Mouse (Mus musculus) thymus, postnatal 10 days (tissue): ENCODE results near the gene Cxadr.

Source experiments
- DNase-seq, 2 experiments: peaks; one replicate each; pipeline ENCODE4 v3.0.0; 2021; ENCODE audit warnings: low spot score in 2 of 2

Gene Cxadr

DNA sequence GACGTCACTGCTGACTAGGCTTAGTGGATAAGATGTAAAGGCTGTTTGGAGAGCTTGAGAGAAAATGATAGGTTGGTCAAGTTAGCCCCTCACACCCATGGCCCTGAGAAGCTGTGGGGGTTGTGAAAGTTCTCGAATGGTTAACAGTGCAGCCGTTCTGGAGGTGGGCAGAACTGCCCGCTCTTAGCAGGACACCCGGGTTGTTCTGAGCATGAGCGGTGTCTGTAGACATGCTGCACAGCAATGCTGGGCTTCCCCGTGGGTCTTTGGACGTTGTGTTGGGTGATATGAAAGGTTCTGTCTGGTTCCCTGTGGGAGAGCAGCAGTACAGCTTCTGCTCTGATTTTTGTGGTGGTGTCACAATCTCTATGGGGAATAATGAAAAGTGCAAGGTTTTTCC, 5.3 kb downstream of the Cxadr start:
- DNase-seq = no peak

DNA sequence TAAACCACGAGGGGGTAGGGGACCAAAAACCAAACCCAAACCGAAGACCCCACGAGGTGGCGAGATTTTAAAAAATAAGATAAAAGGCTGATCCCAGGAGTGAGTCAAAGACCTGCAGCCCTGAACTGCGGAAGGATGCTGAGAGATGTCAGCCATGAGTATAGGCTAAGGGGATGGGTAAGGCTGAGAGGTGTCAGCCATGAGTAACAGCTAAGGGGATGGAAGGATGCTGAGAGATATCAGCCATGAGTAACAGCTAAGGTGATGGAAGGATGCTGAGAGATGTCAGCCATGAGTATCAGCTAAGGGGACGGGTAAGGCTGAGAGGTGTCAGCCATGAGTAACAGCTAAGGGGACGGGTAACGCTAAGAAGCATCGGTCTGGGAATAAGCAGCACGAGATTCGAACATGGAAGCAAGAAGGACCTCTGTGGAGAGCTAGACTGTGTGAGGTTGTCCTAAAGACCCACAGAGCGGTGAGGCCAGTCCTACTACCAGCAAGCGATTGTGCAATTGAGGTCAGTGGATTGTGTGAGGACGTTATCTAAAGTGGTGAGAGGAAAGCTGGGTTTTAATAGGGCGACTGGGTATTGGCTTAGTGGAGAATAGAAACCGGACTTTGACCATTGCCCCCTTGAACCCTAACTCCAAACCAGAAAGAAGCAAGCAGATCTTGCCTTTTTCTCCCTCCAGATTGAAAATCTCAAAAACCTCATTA, 6.3 kb downstream of the Cxadr start:
- DNase-seq = no peak

DNA sequence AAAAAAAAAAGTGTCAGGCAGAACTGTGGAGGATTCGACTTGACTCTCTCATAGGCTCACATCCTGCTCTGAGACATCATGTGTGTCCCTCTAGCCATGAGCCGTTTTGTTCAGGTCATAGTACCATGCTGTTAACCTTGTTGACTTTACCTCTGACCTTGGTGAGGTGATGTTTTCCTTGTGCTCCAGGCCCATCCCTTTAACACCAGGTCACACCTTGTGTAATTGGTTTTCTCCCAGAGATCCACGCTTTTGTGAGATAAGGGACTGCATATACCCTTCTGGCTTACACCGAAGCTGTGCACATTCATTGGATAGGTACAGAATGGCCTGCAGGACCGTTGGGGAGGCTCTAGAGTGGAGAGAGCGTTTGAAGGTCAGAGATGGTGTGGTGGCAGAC, 8.0 kb downstream of the Cxadr start:
- DNase-seq = no peak

GRCm38 (mm10) chr16:78313135-78313887, 12.0 kb downstream of the Cxadr start:
- DNase-seq = no peak

- no peak for DNase-seq
Observed at GRCm38 (mm10) chr16:78314026-78314425, 12.7 kb downstream of the Cxadr start.

GRCm38 (mm10) chr16:78316849-78317248, 15.6 kb downstream of the Cxadr start:
- DNase-seq = peak in 1 of 2 experiments; percentile 43

GRCm38 (mm10) chr16:78317960-78318359, 16.7 kb downstream of the Cxadr start:
- no peak for DNase-seq

- DNase-seq = no peak
Observed at GRCm38 (mm10) chr16:78319711-78320110, 18.4 kb downstream of the Cxadr start.

- no peak for DNase-seq
Observed at GRCm38 (mm10) chr16:78321559-78321958, 20.3 kb downstream of the Cxadr start.

DNA sequence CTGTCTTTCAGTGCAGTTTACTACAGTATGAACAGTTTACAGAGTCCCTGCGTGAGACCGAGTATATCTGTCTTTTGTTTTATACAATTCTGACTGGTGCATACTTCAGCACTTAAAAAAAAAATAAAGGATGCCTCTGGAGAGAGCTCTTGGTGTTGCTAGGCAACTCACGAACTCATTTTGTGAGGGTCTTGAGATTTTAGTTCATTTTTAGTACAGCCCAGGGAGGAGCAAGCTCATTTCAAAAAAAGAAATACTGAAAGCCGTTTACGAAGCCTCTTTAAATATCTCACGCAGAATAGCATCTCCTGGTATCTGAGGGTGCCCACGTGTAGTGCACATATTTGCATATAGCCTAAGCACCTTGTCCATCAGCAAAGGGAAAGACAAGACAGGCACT, 20.9 kb downstream of the Cxadr start:
- DNase-seq = no peak

GRCm38 (mm10) chr16:78325972-78326848, 24.9 kb downstream of the Cxadr start:
- DNase-seq = no peak

GRCm38 (mm10) chr16:78327562-78327961, 26.3 kb downstream of the Cxadr start:
- no peak for DNase-seq

DNA sequence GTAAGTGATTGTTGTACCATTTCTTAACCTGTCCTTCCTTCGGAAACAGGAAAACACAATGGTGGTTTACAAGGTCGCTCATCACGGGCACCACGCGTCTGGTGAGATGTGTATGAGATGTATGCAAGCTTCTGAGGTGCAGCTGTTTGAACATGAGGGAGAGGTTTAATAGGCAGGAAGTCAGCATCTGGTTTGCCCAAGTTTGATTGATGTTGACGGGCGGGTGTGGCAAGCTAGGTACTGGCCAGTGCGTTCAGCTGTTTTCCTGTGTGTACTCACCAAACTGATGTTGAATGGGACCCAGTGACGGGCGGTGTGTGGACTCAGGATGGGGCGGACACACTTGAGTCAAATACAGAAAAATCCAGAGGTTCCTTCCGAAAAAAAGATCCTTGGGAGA, 26.7 kb downstream of the Cxadr start:
- DNase-seq = no peak

DNA sequence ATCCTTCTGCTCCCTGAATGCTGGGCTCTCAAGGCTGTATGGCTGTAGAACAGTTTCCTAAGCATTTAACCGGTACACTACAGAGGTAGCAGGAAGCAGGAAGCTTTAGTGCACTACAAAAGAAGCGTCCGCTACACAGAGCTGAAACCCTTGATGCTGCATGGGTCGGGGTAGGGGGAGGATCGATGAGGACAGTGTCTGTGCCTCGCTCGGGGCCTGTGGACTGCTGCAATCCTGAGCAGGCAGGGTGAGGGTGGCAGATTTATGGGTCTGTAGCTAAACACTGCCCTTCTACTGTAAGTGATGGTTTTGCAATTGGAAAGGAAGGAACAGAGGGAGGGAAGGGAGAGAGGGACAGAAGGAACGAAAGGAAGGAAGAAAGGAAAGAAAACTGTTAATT, 35.9 kb downstream of the Cxadr start:
- peak in 1 of 2 experiments; percentile 6 for DNase-seq

DNA sequence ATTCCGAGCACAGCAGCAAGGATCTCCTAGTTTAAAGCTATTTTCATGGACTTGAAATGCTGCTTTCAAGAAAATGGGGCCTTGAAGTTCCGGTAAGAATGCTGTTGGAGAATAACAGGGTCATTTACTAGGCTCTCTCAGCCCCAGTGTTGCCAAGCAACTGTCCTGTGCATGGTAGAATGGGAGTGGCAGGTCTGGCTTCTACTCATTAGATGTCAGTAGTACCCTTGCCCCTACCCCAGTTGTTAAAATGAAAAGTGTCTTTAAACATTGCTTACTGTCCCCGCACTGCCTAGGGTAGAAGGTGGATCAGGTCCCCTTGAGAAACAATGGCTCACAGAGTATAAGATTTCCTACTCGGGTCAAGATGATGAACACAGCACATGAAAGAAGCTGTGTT, 40.1 kb downstream of the Cxadr start:
- no peak for DNase-seq

DNA sequence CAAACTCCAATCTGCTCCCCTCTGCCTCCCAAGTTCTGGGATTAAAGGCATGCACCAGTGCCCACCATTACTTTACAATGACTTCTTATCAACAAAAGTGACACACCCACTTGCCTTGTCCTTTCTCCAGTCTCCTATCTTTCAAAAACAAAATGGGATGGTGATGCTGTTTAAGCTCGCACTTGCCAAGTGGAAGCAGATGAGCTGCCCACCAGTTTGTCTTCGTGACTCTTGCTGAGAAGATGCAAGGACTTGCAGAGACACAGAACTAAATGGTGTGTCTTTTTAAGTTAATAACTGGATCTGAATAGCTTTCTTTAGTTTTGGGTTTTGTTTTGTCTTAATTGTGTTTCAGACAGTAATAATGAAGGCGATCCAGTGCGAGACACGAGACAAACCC, 41.5 kb downstream of the Cxadr start:
- DNase-seq = no peak

- DNase-seq = no peak
Observed at GRCm38 (mm10) chr16:78343792-78344191, 42.5 kb downstream of the Cxadr start.

- no peak for DNase-seq
Observed at GRCm38 (mm10) chr16:78346662-78347327, 45.5 kb downstream of the Cxadr start.

DNA sequence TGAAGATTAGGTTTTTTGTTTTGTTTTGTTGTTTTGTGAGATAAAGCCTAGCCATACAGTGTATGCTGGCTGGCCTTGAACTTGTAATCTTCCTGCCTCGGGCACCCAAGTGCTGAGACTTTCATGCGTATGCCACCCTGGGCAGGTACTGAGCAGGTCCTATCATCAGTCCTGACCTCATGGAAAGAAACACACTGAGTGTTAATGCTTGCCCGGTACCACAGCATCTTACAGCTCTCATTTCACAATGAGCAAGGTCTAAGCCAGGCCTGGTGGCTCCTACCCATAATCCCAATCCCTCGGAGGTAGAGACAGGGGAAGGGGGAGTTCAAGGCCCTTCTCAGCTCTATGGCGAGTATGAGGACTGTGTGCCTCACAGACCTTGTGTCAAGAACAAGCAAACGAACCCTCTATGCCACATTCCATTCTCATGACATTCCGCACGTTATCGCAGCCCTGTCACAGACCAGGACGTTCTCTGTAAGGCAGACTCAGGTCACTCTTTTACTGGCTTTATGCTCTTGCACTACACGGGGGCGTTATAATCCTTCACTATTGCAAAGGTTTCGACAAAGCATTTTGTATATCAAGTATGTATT, 46.1 kb downstream of the Cxadr start:
- DNase-seq = no peak

GRCm38 (mm10) chr16:78357757-78358156, 56.5 kb downstream of the Cxadr start:
- no peak for DNase-seq

- no peak for DNase-seq
Observed at GRCm38 (mm10) chr16:78361466-78361865, 60.2 kb downstream of the Cxadr start.
